Mouse (Mus musculus) lung, postnatal 25 days (tissue): ENCODE data around the gene Bag2.
"Not testable (repeated sequence)": the region's sequence is repeated elsewhere in the genome, so short reads cannot be mapped to it uniquely, and the experiment has no call there.

Experiments
- DNase-seq: peaks from one replicate; pipeline ENCODE4 v3.0.0; 2022; ENCODE audit warnings: low spot score

Gene Bag2

DNA sequence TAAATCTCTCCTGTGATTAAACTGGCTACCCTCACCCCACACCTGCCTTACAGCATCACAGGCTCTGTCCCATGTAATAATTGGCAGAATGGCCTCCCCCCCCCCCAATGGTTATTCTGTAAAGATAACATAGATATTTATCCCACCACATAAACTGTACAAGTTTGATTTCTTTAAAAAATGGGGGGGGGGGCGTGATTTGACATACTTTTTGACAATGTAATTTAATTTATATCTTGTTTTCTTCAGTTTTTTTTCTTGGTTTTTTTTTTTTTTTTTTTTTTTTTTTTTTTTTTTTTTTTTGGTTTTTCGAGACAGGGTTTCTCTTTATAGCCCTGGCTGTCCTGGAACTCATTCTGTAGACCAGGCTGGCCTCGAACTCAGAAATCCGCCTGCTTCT lies 7.9 kb downstream of the Bag2 start:
- not testable (repeated sequence) for DNase-seq

DNA sequence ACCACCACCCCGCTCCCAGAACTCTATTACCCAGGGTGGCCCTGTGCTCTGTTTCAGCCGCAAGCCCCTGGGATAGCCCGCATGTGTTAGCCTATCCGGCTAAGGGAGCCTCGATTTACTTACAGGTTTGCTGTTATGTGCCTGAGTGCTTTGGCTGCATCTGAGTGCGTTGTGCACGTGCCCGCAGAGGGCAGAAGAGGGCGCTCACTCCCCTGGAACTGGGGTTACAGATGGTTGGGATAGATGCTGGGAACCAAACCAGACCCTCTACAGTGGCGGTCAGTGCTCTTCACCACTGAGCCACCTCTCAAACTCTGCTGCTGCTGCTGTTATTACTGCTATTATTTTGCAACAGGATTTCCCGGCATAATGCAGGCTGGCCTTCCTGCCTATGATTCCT lies 8.5 kb downstream of the Bag2 start:
- no peak for DNase-seq

DNA sequence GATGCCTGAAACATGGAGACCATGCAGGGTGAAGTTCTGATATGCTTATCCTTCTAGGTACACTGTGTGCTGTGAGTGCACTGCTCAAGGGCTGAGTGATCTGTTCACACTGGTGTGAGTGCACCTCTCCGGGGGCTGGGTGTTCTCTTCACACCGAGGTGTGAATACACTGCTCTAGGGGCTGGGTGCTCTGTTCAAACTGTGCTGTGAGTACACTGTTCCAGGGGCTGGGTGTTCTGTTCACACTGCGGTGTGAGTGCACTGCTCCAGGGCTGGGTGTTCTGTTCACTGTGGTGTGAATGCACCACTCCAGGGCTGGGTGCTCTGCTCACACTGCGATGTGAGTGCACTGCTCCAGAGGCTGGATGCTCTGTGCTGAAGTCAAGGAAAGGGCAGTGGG lies 11.7 kb downstream of the Bag2 start:
- no peak for DNase-seq

DNA sequence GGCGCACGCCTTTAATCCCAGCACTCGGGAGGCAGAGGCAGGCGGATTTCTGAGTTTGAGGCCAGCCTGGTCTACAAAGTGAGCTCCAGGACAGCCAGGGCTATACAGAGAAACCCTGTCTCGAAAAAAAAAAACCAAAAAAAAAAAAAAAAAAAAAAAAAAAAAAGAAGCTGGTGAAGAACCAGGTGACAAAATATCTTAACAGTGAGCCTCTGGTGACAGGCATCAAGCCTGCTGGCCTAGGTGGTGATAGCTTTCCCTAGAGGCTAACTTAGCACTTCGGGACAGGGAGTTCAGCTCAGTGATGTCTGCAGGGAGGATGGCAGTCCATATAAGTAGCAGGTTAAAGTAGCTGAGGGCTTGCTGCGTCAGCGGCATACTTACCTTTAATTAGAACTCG lies 12.8 kb downstream of the Bag2 start:
- not testable (repeated sequence) for DNase-seq

DNA sequence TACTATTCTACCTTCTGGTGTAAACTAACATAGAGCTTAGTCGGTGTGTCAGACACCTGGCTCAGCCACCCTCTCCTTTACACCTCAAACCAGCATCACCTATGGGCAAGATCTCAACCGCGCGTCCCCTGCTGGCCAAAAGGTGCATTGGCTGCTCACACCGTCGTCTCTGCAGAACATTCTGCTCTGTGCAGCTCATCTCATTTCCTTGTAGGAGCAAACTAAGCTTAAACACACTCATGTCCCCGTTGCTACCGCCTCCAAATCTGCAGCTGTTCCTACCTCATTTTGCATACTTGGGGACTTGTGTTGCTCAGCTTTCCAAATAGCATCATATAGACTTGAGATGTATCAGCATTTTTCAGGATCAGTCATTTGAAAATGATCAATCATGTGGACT lies 14.7 kb downstream of the Bag2 start:
- DNase-seq: no peak

DNA sequence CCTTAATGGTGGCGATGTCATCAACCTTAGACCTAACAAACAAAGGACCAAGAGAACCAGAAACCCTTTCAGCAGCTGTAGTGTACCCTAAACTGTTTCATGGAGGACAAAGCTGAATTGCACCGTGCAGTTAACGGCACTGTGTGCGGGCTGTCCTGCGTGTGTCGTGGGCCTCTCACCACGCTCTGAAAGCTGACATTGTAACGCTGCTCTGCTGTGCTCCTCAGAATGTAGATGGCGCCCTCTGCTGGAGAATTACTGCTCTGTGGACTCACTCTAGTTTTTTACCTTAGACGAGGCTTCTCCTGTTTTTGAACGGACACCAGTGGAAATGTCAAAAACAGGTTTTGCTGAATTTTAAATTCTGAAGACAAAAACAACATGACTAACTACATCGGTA lies 18.3 kb downstream of the Bag2 start:
- peak; percentile 77 for DNase-seq

DNA sequence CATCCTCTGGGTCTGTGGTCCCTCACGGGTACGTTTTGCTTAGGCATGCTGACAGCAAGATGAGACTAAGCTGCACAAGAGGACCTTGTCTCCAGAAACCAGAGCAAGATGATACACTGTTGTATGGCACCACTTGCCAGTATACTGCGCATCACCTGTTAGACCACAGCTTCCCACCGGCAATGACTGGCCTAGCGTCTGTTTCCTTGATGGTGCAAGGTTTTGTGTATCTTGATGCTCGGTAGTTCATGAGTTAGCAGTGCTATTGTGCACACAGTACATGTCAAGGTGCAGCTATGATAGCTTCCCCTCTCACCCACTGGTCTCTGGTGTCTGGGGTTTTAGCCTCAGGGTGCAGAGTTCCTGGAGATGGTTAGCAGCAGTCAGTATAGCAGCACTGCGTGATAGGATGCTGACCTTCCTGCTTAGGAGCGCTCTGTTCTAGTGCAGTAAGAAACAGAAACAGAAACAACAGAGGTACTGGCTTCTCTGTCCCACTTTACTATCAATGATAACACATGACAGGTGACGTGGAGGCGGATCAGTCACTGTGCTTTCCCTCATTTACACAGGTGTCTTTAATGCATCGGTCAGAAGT lies 18.8 kb downstream of the Bag2 start:
- DNase-seq: no peak

DNA sequence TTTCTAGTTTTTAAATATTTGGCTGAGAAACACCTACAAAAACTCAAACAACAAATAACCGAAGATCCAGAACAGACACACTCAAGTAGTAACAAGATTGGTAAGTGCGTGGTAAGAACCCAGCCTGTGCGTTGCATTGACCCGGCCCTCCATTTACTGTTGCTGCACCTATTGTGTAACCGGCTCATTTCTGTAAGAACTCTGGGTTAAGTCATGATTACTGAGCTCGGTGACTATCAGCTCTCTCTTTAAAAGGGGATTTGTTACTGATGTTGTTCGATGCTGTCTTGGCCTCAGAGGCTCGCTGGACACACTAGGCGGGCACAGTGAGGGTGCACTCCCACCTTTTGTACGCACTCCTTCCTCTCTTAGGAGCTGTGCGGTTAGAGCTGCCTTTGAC lies 19.3 kb downstream of the Bag2 start:
- no peak for DNase-seq

DNA sequence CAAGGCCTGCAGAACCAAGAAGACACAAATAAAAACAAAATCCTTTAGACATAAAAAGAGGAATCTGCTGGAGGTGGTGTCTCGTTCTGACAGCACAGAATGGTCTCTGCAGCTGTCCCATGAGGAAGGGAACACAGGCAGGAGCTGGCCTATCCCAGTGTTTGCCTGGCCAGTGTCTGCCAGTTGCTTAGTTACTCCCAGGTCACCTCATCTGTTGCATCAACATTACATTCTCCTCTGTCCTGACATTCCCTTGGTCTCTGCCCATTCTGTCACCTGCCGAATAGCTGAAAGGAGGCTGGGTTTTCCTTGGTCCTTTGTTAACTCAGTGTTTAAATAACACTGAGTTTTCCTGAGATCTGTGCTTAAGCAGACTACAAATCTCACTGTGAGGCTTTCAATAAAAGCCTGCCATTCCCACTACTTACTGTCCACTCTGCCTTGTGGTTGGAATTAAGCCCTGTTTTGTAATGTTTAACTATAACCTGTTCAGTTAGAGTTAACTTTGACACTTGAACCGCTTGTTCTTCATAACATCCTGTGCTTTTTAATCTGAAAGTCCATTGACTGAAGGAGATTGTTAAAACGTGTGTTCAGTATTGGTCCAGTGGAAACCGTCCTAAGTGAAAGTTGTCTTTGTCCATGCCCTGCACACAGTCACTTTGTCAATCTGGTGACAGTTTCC lies 23.5 kb downstream of the Bag2 start:
- DNase-seq: no peak

DNA sequence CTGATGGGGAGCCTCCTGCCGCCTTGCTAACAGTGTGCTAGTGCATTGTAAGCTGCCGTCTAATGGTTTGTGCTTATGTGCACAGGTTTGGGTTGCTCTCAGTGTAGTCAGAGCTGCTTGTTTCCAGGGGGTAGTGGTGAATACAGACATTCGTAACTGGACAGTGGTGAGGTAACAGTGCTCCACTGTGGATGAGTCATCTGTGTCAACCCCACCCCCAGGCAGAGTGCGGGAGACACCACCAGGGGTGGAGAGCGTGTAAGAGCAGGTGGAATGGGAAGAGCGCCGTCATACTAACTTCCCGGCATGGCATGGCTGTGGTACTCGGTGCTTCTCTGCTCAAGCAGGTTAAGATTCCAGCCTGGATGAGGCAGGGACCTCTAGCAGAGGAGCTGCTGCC lies 24.6 kb downstream of the Bag2 start:
- DNase-seq: no peak

DNA sequence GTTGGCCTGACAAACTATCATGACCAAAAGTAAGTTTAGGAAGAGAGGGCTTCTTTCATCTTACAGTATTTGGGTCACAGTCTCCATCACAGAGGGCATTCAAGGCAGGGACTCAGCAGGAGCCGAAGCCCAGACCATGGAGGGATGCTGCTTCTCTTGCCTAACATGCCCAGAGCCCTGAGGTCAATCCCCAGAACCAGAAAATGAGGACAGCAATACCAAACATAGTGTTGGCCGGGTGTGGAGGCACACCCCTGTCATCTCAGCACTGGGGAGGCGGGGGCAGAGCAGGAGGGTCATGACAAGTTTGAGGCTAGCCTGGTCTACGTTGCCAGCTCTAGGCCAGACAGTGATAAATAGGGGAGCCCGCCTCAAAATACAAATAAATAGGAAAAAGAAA lies 32.5 kb downstream of the Bag2 start:
- DNase-seq: no peak

DNA sequence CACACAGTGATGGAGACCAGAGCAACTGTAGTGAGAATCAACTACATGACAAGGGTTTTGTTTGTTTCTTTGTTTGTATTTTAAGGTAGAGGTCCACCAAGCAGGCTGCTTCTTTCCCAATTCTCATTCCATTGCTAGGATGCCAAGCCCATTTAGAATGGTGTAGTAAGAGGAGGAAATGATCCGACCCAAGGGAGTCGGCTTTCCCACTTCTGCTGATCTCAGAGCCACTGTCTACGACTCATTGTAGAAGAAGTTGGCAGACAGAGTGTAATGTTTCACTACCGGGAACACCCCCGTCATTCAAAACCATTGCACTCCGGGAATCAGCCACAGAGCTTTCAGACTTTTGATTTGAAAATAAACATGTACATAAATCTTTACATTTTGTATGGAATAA lies 33.1 kb downstream of the Bag2 start:
- DNase-seq: no peak

DNA sequence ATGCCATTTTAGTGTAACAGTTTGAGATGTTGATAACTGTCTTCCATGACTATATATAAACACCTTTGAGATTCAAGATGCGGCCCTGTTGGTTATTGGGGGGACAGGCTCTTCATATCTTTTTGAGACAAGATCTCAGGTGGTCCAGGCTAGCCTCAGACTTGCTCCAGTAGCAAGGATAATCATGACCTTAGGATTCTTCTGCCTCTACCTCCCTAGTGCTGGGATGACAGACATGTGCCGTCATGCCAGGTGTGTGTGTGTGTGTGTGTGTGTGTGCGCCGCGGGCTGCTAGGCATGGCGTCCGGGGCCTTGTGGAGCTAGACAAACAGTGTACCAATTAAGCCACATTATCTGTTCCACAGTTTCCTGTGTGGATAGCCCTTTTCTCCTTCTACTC lies 36.6 kb downstream of the Bag2 start:
- DNase-seq: no peak

DNA sequence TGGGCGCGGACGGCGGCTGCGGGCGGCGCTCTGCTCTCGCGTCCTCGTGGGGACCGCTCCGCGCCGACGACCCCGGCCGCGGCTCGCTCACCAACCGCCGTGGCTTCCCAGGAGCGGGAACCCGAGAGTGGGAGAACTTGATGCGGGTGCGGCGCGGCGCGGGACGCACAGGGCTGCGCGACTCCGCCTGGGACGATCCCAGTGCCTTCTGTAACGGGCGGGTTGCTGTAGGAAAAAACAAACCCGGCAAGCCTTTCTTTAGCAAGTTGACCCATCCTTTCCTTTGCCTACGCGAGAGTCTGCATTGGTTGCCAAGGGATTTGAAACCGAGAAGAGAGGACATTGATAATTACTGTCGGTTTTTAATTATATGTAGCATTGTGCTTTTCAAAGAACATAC lies 37.4 kb downstream of the Bag2 start:
- no peak for DNase-seq

DNA sequence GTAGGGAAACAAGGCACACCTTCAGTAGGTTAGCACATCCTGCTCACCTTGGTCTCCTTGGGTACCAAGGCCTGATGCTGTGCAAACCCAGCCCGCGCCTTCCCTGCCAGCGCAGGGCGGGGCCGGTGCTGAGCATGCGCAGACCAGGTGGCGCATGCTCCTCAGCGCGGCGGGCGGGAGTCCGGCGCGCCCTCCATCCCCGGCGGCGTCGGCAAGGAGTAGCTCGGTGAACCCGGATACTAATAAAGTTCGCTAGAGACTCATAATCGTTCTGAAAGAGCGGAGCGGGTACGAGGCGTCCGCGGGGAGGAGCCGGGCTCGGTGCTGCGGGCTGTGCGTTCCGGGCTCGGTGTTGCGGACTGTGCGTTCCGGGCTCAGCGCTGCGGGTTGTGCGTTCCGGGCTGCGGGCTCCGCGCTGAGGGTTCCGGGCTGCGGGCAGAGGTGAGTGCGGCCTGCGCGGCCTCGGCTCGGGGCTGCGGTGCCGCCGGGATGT lies 37.8 kb downstream of the Bag2 start, which contains the start of gene Rab23:
Rab23 (plus strand) TSS at position 155 of the 493 bp plus-strand sequence.
- peak; percentile 67 for DNase-seq

DNA sequence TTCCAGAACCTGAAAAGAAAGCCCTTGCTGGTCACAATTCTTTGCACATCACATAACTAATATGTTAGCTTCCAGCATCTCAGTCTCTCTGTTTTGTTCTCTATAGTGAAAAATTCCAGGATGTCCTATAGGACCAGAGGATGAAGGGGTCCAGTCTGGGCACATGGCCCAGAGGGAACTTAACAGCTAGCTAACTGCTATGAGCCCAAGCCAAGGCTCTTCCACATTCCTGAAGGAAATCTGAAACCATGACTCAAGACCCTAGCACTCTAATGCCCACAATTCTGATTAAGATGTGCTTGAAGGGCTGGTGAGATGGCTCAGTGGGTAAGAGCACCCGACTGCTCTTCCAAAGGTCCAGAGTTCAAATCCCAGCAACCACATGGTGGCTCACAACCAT lies 40.0 kb downstream of the Bag2 start:
- DNase-seq: no peak

DNA sequence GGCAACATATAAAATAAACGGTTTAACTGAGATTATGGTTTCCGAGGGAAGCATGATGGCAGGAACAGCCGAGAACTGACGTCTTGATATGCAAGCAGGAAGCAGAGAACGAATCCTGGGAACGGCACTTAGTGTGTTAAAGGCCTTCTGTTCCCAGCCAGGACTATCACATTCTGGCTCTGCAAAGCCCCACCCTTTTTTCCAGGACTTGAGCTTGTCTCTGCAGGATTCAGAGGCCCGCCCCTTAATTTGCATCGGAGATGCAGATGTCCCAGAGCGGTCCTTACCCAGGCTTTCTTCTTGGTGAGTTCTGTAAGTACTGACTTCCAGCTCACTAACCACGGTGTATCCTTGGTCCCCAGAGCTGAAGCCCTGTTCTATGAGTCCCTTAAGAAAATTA lies 42.8 kb downstream of the Bag2 start:
- no peak for DNase-seq

DNA sequence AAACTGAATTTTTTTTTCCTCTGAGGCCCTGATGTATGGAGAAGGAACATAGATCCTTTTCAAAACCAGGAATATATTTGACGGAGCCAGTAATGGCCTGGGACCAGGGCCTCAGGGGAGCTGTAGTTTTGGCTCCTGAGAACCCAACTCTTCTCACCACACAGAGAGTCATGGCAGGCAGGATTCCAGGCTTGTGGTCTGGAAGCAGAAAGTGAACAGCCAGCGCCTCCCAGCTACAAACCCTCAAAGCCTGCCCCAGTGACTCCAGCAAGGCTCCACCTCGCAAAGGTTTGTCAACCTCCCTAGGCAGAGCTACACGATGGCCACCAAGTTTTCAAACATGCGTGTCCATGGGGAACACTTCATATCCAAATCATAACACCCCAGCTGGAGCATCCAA lies 45.6 kb downstream of the Bag2 start:
- no peak for DNase-seq

DNA sequence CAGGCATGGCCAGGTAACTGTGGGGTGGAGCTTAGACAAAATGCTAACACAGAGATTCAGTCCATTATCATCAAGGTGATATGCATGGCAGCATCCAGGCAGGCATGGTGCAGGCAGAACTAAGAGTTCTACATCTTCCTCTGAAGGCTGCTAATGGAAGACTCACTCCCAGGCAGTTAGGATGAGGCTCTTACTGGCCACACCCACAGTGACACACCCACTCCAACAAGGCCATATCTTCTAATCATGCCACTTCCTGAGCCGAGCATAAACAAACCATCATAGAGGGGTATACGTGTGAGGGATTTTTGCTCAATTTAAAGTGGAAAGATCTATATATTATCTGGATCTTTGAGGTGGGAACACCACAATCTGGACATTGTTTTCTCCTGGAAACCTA lies 48.0 kb downstream of the Bag2 start:
- DNase-seq: no peak

DNA sequence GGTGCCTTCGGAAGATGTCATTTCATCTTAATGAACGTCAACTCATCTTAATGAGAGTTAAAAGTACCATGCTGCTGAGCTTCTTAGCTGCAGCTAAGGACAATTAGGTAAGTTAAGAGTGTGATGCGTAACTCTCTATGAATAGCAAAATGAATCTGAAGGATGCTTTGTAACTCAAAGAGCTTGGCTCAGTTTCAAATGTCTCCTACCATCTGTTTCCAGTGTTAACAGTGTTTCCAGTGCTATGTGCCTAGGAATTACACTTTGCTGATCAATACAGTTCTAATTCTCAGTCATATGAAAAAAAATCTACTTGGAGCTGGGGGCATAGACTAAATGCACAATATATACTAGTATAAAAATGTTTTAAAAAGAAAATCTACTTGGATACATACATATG lies 56.4 kb downstream of the Bag2 start:
- no peak for DNase-seq

DNA sequence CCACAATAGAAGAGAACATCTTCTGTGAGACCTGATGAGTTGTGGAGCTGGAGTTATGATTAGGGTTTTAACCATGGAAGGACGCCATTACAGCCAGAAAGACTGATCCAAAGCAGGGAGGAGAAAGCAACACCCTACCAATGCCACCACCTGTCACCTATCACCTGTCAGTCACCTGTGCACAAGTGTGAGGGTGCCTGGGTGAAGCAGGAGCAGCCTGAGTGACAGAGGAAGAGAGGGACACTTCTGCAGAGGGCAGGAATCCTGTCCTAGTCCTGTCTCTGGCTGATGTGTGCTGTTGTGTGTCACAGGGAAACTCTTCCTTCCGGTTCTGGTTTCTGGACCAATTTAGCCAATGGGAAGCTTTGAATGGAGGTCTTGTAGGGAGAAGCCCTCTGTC lies 61.6 kb downstream of the Bag2 start:
- no peak for DNase-seq
